ENCODE assay signal across 20 mouse cellular contexts in the genomic region with DNA sequence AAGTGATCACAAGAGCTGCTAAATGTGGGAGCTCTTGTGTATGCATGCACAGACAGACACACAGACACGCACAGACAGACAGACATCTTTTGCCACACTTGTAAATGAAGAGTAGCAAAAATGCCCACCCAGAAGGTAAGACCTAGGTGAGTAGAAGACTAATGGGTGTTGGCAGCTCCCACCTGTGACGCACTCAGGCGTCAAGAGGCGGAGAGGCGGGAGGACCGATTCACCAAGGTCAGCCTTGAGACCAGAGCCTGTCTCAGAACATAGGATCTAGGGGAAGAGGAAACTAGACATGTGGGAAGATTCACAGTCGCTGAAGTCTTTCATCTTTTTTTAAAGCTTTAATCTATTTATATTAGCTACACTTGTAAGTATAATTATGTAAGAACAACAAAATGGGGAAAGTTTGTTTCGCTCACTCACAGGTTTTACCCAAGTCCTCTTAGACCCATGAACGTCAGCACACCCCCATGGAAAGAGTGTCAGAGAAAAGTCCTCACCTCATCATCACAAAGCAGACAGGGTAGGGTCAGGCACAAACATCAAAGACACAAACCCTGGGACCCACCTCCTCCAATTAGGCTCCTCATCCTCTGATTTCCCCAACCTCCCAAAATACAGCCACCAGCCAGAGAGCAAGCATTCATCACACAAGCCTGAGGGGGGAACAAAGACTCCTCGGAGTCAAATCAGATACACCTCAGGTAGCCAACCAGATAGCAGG. TPM values are rescaled to one million over a fixed set of nuclear protein-coding genes. Genes with fewer than 3 reads are reported as not detected.
DNase-seq lines count a peak whose midpoint lies in the region; ATAC-seq lines count a peak whose summit lies in the region.
"Had no signal": no experiment of that assay in that cellular context is flagged by ENCODE, and none has a peak within 500 bp of the region (broad histone marks: within the 10 kb centered on the region; RNA-seq: fewer than 3 reads in every experiment).

No protein-coding gene starts in this region.

- 0 out of 2 replicates have a peak overlapping the region, but pooled peaks have one; percentile 10 for H3K27ac ChIP-seq in kidney, embryonic 14.5 days (ENCODE audit: low read depth, low read length)
- peak overlapping the region; percentile 74 for H3K27ac ChIP-seq in liver, embryonic 12.5 days
- H3K27ac ChIP-seq: embryonic facial prominence, embryonic 13.5 days; heart, adult 2 months; kidney, embryonic 15.5 days; limb, embryonic 15.5 days; midbrain, embryonic 13.5 days; neural tube, embryonic 13.5 days had no signal

- no peak overlapping the region for H3K4me3 ChIP-seq in kidney, embryonic 14.5 days (ENCODE audit: low read length)
- no peak overlapping the region for H3K4me3 ChIP-seq in liver, embryonic 12.5 days
- H3K4me3 ChIP-seq: embryonic facial prominence, embryonic 13.5 days; heart, adult 2 months; kidney, embryonic 15.5 days; limb, embryonic 15.5 days; midbrain, embryonic 13.5 days; neural tube, embryonic 13.5 days had no signal

- H3K4me1 ChIP-seq in kidney, embryonic 14.5 days (ENCODE audit: control insufficient read depth, insufficient read depth, low read length), result peaks cover 27% of the 10 kb centered on the region
- H3K4me1 ChIP-seq in liver, embryonic 12.5 days, result peaks cover 97% of the 10 kb centered on the region

- DNase-seq in kidney, adult 11 months, result no peak
- DNase-seq in adrenal gland, adult 8-10 months, result peak; percentile 77
- no peak for DNase-seq in right cerebral cortex, postnatal 25 days
- DNase-seq in embryo, embryonic 11 days, result no peak
- DNase-seq in heart, adult 8-10 months (ENCODE audit: low spot score), result no peak
- DNase-seq: cerebellum, adult 11 months; cerebellum, postnatal 10 days; gastrocnemius, postnatal 25 days; heart, adult 2 months; spleen, adult 18-20 months; thymus, adult 18-20 months had no signal

- ATAC-seq in kidney, embryonic 14.5 days (ENCODE audit: low FRiP score, low TSS enrichment), result no peak
- no peak for ATAC-seq in liver, embryonic 12.5 days
- ATAC-seq: forebrain, embryonic 14.5 days; lung, postnatal 0 days; midbrain, embryonic 13.5 days had no signal

- WGBS in kidney, embryonic 14.5 days, result 74% methylated on average over 10 of the region's 10 CpGs
- WGBS in liver, embryonic 12.5 days (ENCODE audit: insufficient replicate concordance), result 80% methylated on average over 10 of the region's 10 CpGs

- no peaks in the 10 kb centered on the region for H3K27me3 ChIP-seq in kidney, embryonic 14.5 days (ENCODE audit: control insufficient read depth, insufficient read depth, low read length)
- H3K27me3 ChIP-seq in liver, embryonic 12.5 days (replicated peaks), result no peaks in the 10 kb centered on the region
- H3K27me3 ChIP-seq: embryonic facial prominence, embryonic 13.5 days; kidney, embryonic 15.5 days; limb, embryonic 15.5 days; midbrain, embryonic 13.5 days; neural tube, embryonic 13.5 days had no signal

- no peaks in the 10 kb centered on the region for H3K9me3 ChIP-seq in kidney, embryonic 14.5 days (ENCODE audit: control insufficient read depth, low read length)
- H3K9me3 ChIP-seq in liver, embryonic 12.5 days (replicated peaks), result no peaks in the 10 kb centered on the region
- H3K9me3 ChIP-seq: embryonic facial prominence, embryonic 13.5 days; kidney, embryonic 15.5 days; limb, embryonic 15.5 days; midbrain, embryonic 13.5 days; neural tube, embryonic 13.5 days had no signal

- no peaks in the 10 kb centered on the region for H3K36me3 ChIP-seq in kidney, embryonic 14.5 days (ENCODE audit: control insufficient read depth, insufficient read depth, low read length)
- H3K36me3 ChIP-seq in liver, embryonic 12.5 days, result peaks cover 7% of the 10 kb centered on the region
- H3K36me3 ChIP-seq: embryonic facial prominence, embryonic 13.5 days; kidney, embryonic 15.5 days; limb, embryonic 15.5 days; midbrain, embryonic 13.5 days; neural tube, embryonic 13.5 days had no signal

- no peak overlapping the region for H3K4me2 ChIP-seq in kidney, embryonic 14.5 days (replicated peaks; ENCODE audit: low read depth, low read length)
- peak overlapping the region; percentile 39; the same call in 1 of the 2 replicates for H3K4me2 ChIP-seq in liver, embryonic 12.5 days
- H3K4me2 ChIP-seq: embryonic facial prominence, embryonic 13.5 days; kidney, embryonic 15.5 days; limb, embryonic 15.5 days; midbrain, embryonic 13.5 days; neural tube, embryonic 13.5 days had no signal

- H3K9ac ChIP-seq in kidney, embryonic 14.5 days (ENCODE audit: low read depth, low read length), result no peak overlapping the region
- no peak overlapping the region for H3K9ac ChIP-seq in liver, embryonic 12.5 days
- H3K9ac ChIP-seq: embryonic facial prominence, embryonic 13.5 days; kidney, embryonic 15.5 days; limb, embryonic 15.5 days; midbrain, embryonic 13.5 days; neural tube, embryonic 13.5 days had no signal

RNA-seq across cellular contexts. Expression of gene Stk24, which starts 26.0 kb away (rescaled TPM):
- polyA plus RNA-seq in kidney, embryonic 14.5 days (2014; fragmentation: Nextera tagmentation; extraction: Ambion mirVana), result 24.2 and 51.5 TPM in 2 replicates
- total RNA-seq in adrenal gland, adult 8-10 months (2022), result 100 to 1,000 TPM; 100 to 130 (median 118) TPM
- 56.8 and 62.0 TPM in 2 replicates for polyA plus RNA-seq in liver, embryonic 12.5 days (2016; fragmentation: Nextera tagmentation; extraction: Ambion mirVana)
- total RNA-seq in heart, adult 8-10 months (2022), result 10 to 100 TPM; 52.8 to 75.4 (median 55.2) TPM
